Mouse (Mus musculus): ENCODE data around the gene Irf7. TPM values are rescaled to one million over a fixed set of nuclear protein-coding genes. Genes with fewer than 3 reads are reported as not detected.
A peak's percentile ranks its signal among the peaks of the same experiment; 100 is the strongest.

Gene Irf7
- polyA plus RNA-seq, 1 experiment: 278 TPM

- TF ChIP-seq CTCF (IDR thresholded peaks at IDR 0.05; ENCODE audit: borderline replicate concordance, control insufficient read depth, extremely low read depth, insufficient read depth, low read length, poor library complexity) (no peak), POLR2A (IDR thresholded peaks at IDR 0.05; ENCODE audit: control insufficient read depth, extremely low read depth, insufficient read depth, low read length, poor library complexity) (no peak)
- Histone ChIP-seq H3K4me1 (replicated peaks; ENCODE audit: control insufficient read depth, insufficient read depth, low read length) (peaks cover 6% of the 10 kb centered on the region; the same call in 1 of the 2 replicates), H3K36me3 (ENCODE audit: control insufficient read depth, insufficient read depth, low read length) (no peaks in the 10 kb centered on the region), H3K27me3 (ENCODE audit: control insufficient read depth, insufficient read depth, low read length) (peaks cover 4% of the 10 kb centered on the region; the same call in 1 of the 2 replicates), H3K27ac (ENCODE audit: control insufficient read depth, insufficient read depth, low read length) (no peak overlapping the region), H3K4me3 (ENCODE audit: control insufficient read depth, insufficient read depth, low read length) (no peak overlapping the region)
- no peak for DNase-seq
- WGBS: 93% methylated on average over 11 of the region's 11 CpGs
These were observed 11.7 kb upstream of the Irf7 start for GRCm38 (mm10) chr7:141277701-141278678.

- TF ChIP-seq CTCF (IDR thresholded peaks at IDR 0.05; ENCODE audit: borderline replicate concordance, control insufficient read depth, extremely low read depth, insufficient read depth, low read length, poor library complexity) (no peak), POLR2A (IDR thresholded peaks at IDR 0.05; ENCODE audit: control insufficient read depth, extremely low read depth, insufficient read depth, low read length, poor library complexity) (no peak)
- H3K4me3 ChIP-seq (ENCODE audit: control insufficient read depth, insufficient read depth, low read length): no peak within 1 kb of the TSS
- 80% methylated on average over 11 of the region's 11 CpGs for WGBS
- peaks cover 6% of the 10 kb centered on the region; the same call in 1 of the 2 replicates for H3K4me1 ChIP-seq (replicated peaks; ENCODE audit: control insufficient read depth, insufficient read depth, low read length)
- DNase-seq: no peak
- H3K27me3 ChIP-seq (ENCODE audit: control insufficient read depth, insufficient read depth, low read length): peaks cover 4% of the 10 kb centered on the region; the same call in 1 of the 2 replicates
- no peak within 1 kb of the TSS for H3K27ac ChIP-seq (ENCODE audit: control insufficient read depth, insufficient read depth, low read length)
- no peaks in the 10 kb centered on the region for H3K36me3 ChIP-seq (ENCODE audit: control insufficient read depth, insufficient read depth, low read length)
These were observed 10.3 kb upstream of the Irf7 start, which contains the start of gene Cdhr5 for GRCm38 (mm10) chr7:141276546-141276945. TSS of gene Cdhr5 (minus strand) at chr7:141276786.

GRCm38 (mm10) chr7:141275356-141275755 lies 9.1 kb upstream of the Irf7 start:
- H3K4me3 ChIP-seq (ENCODE audit: control insufficient read depth, insufficient read depth, low read length): no peak overlapping the region
- DNase-seq: no peak
- WGBS: 94% methylated on average over 9 of the region's 9 CpGs
- peaks cover 4% of the 10 kb centered on the region; the same call in 1 of the 2 replicates for H3K27me3 ChIP-seq (ENCODE audit: control insufficient read depth, insufficient read depth, low read length)
- H3K27ac ChIP-seq (ENCODE audit: control insufficient read depth, insufficient read depth, low read length): no peak overlapping the region
- H3K4me1 ChIP-seq (replicated peaks; ENCODE audit: control insufficient read depth, insufficient read depth, low read length): peaks cover 6% of the 10 kb centered on the region; the same call in 1 of the 2 replicates
- H3K36me3 ChIP-seq (ENCODE audit: control insufficient read depth, insufficient read depth, low read length): no peaks in the 10 kb centered on the region
- no peak for TF ChIP-seq CTCF (IDR thresholded peaks at IDR 0.05; ENCODE audit: borderline replicate concordance, control insufficient read depth, extremely low read depth, insufficient read depth, low read length, poor library complexity)
- TF ChIP-seq POLR2A (IDR thresholded peaks at IDR 0.05; ENCODE audit: control insufficient read depth, extremely low read depth, insufficient read depth, low read length, poor library complexity): no peak

- Histone ChIP-seq H3K27me3 (ENCODE audit: control insufficient read depth, insufficient read depth, low read length) (no peaks in the 10 kb centered on the region), H3K27ac (ENCODE audit: control insufficient read depth, insufficient read depth, low read length) (no peak overlapping the region), H3K4me1 (replicated peaks; ENCODE audit: control insufficient read depth, insufficient read depth, low read length) (peaks cover 13% of the 10 kb centered on the region), H3K36me3 (ENCODE audit: control insufficient read depth, insufficient read depth, low read length) (no peaks in the 10 kb centered on the region), H3K4me3 (ENCODE audit: control insufficient read depth, insufficient read depth, low read length) (no peak overlapping the region)
- 90% methylated on average over 3 of the region's 3 CpGs for WGBS
- TF ChIP-seq CTCF (IDR thresholded peaks at IDR 0.05; ENCODE audit: borderline replicate concordance, control insufficient read depth, extremely low read depth, insufficient read depth, low read length, poor library complexity) (no peak), POLR2A (IDR thresholded peaks at IDR 0.05; ENCODE audit: control insufficient read depth, extremely low read depth, insufficient read depth, low read length, poor library complexity) (no peak)
- DNase-seq: no peak
These were observed 4.3 kb upstream of the Irf7 start for GRCm38 (mm10) chr7:141270631-141271030.

GRCm38 (mm10) chr7:141269273-141269545 lies 2.9 kb upstream of the Irf7 start:
- 44% methylated on average over 14 of the region's 14 CpGs for WGBS
- DNase-seq: no peak
- no peaks in the 10 kb centered on the region for H3K36me3 ChIP-seq (ENCODE audit: control insufficient read depth, insufficient read depth, low read length)
- peak overlapping the region; percentile 19 for H3K4me3 ChIP-seq (ENCODE audit: control insufficient read depth, insufficient read depth, low read length)
- H3K27me3 ChIP-seq (ENCODE audit: control insufficient read depth, insufficient read depth, low read length): no peaks in the 10 kb centered on the region
- H3K4me1 ChIP-seq (replicated peaks; ENCODE audit: control insufficient read depth, insufficient read depth, low read length): peaks cover 24% of the 10 kb centered on the region
- no peak overlapping the region for H3K27ac ChIP-seq (ENCODE audit: control insufficient read depth, insufficient read depth, low read length)
- TF ChIP-seq CTCF (IDR thresholded peaks at IDR 0.05; ENCODE audit: borderline replicate concordance, control insufficient read depth, extremely low read depth, insufficient read depth, low read length, poor library complexity) (no peak), POLR2A (IDR thresholded peaks at IDR 0.05; ENCODE audit: control insufficient read depth, extremely low read depth, insufficient read depth, low read length, poor library complexity) (no peak)

GRCm38 (mm10) chr7:141268466-141269272 lies 2.4 kb upstream of the Irf7 start:
- WGBS: 9% methylated on average over 24 of the region's 24 CpGs
- no peak for TF ChIP-seq CTCF (IDR thresholded peaks at IDR 0.05; ENCODE audit: borderline replicate concordance, control insufficient read depth, extremely low read depth, insufficient read depth, low read length, poor library complexity)
- TF ChIP-seq POLR2A (IDR thresholded peaks at IDR 0.05; ENCODE audit: control insufficient read depth, extremely low read depth, insufficient read depth, low read length, poor library complexity): no peak
- peaks cover 26% of the 10 kb centered on the region for H3K4me1 ChIP-seq (replicated peaks; ENCODE audit: control insufficient read depth, insufficient read depth, low read length)
- H3K27ac ChIP-seq (ENCODE audit: control insufficient read depth, insufficient read depth, low read length): no peak overlapping the region
- peak overlapping the region; percentile 19 for H3K4me3 ChIP-seq (ENCODE audit: control insufficient read depth, insufficient read depth, low read length)
- no peak for DNase-seq
- 0 out of 2 replicates have a peak, but pooled peaks cover 1% of the 10 kb centered on the region for H3K36me3 ChIP-seq (ENCODE audit: control insufficient read depth, insufficient read depth, low read length)
- H3K27me3 ChIP-seq (ENCODE audit: control insufficient read depth, insufficient read depth, low read length): no peaks in the 10 kb centered on the region
